Mouse (Mus musculus) stomach, embryonic 16.5 days (tissue): Measurements from ENCODE around the gene Rps3. TPM values are rescaled to one million over a fixed set of nuclear protein-coding genes. Genes with fewer than 3 reads are reported as not detected.
A peak's percentile ranks its signal among the peaks of the same experiment; 100 is the strongest.

Source experiments
- ATAC-seq: fragments of 200-750 bp; cut with Nextera tagmentation; 2 replicates; pipeline ENCODE4 v1.8.0; 2017; ENCODE audit warnings: moderate number of reproducible peaks, moderate TSS enrichment; ENCODE audit not compliant: insufficient read depth, low FRiP score
- H3K27ac ChIP-seq: fragments of 300-500 bp; sonication (generic); 2 replicates; pipeline ENCODE4 v1.5.1; 2014; ENCODE audit warnings: low read length
- H3K27me3 ChIP-seq: fragments of 300-500 bp; sonication (generic); 2 replicates; pipeline ENCODE4 v1.6.1; 2014; ENCODE audit warnings: low read length, control low read depth, mixed read lengths; ENCODE audit not compliant: control insufficient read depth, insufficient read depth
- H3K36me3 ChIP-seq: fragments of 300-500 bp; sonication (generic); 2 replicates; pipeline ENCODE4 v1.6.1; 2014; ENCODE audit warnings: low read length; ENCODE audit not compliant: control insufficient read depth, insufficient read depth
- H3K4me1 ChIP-seq: fragments of 300-500 bp; sonication (generic); 2 replicates; pipeline ENCODE4 v1.6.1; 2014; ENCODE audit warnings: low read length, control low read depth, mixed read lengths; ENCODE audit not compliant: control insufficient read depth, insufficient read depth
- H3K4me2 ChIP-seq: fragments of 300-500 bp; sonication (generic); 2 replicates; pipeline ENCODE4 v1.6.1; 2014; ENCODE audit warnings: low read depth, low read length, mixed read lengths
- H3K4me3 ChIP-seq: fragments of 300-500 bp; sonication (generic); replicated peaks from 2 replicates; pipeline ENCODE4 v1.5.1; 2014; ENCODE audit warnings: mild to moderate bottlenecking, low read length
- H3K9ac ChIP-seq: fragments of 300-500 bp; sonication (generic); 2 replicates; pipeline ENCODE4 v1.6.1; 2014; ENCODE audit warnings: low read length
- H3K9me3 ChIP-seq: fragments of 300-500 bp; sonication (generic); replicated peaks from 2 replicates; pipeline ENCODE4 v1.6.1; 2016; ENCODE audit warnings: low read length, control low read depth; ENCODE audit not compliant: control insufficient read depth
- WGBS: fragments of 180-500 bp; shearing (Covaris S2); extraction: QIAGEN DNeasy Blood & Tissue Kit; methylation state at CpG from one replicate; pipeline ENCODE4 v1.1.7; 2014; 5-methylcytosine and 5-hydroxymethylcytosine counted together
- polyA plus RNA-seq: library from polyadenylated mRNA; unstranded; fragments of >200 nt; fragmentation: Nextera tagmentation; extraction: Ambion mirVana; gene quantifications from 2 replicates; pipeline ENCODE4 v1.2.1, GENCODE M21; 2015

Gene Rps3
- polyA plus RNA-seq, 1 experiment from 2014 or later, result 743 TPM

DNA sequence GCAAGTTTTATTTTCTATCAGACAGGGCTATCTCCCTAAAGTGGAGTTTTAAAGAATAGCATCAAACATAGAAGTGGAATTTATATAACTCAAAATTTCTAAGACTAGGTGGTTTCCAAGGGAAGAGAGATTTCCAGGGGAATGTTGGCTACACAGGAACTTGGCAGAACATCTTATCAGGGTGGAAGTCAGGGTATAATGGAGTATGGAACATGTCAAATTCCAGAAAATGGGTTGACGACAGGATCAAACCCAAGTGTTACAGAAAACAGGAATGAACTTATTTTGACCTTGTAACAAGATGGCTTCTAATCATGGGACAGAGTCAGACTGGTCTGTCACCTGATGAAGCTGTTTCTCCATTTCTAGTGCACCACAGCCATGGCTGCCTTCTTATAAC, 1.1 kb upstream of the Rps3 start:
- Histone ChIP-seq H3K9ac (no peak overlapping the region), H3K4me3 (no peak overlapping the region), H3K9me3 (no peaks in the 10 kb centered on the region), H3K27ac (no peak overlapping the region), H3K36me3 (peaks cover 22% of the 10 kb centered on the region), H3K4me2 (no peak overlapping the region), H3K27me3 (no peaks in the 10 kb centered on the region), H3K4me1 (peaks cover 30% of the 10 kb centered on the region)
- 85% methylated on average over 1 of the region's 1 CpGs for WGBS
- no peak for ATAC-seq

DNA sequence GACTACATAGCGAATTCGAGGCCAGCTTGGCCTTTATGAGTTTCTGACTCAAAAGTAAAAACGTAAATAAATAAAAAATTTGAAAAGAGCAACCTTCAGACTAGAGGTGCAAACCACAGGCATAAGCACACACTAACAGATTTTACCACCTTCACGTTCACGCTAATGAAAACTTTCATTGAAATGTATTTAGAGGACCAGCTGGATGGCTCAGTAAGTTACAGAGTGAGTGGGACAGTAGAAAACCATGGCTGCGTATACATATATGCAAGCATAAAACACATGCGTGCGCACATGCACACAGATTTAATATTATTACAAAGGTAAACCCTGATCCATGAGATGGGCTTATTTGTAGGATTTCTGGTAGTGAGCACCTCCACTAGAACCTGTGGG, 384 bp upstream of the Rps3 start:
- Histone ChIP-seq H3K9ac (no peak overlapping the region), H3K36me3 (peaks cover 29% of the 10 kb centered on the region), H3K27me3 (no peaks in the 10 kb centered on the region), H3K4me2 (peak overlapping the region; percentile 54), H3K27ac (peak overlapping the region; percentile 43), H3K4me3 (peak overlapping the region; percentile 88), H3K9me3 (no peaks in the 10 kb centered on the region), H3K4me1 (peaks cover 37% of the 10 kb centered on the region)
- 41% methylated on average over 8 of the region's 8 CpGs for WGBS
- no peak for ATAC-seq

DNA sequence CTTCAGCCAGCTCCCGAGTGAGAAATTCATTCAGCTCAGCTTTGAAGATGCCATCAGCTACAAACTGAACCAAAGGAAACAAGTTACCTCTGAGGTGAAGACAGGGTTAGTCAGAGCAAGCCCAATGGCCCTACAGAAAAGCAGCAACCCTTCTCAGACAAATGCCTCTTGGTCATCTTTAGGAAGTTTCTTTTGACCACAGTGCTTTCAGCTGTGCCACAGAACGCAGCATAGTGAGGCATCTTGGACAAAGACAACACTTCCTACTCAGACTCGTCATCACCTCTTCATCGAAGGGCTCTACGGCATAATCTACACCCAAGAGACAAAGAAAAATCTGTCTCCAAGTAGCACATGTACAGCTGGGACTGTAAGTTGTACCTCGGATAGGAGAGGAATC, 901 bp downstream of the Rps3 start:
- no peaks in the 10 kb centered on the region for H3K27me3 ChIP-seq

DNA sequence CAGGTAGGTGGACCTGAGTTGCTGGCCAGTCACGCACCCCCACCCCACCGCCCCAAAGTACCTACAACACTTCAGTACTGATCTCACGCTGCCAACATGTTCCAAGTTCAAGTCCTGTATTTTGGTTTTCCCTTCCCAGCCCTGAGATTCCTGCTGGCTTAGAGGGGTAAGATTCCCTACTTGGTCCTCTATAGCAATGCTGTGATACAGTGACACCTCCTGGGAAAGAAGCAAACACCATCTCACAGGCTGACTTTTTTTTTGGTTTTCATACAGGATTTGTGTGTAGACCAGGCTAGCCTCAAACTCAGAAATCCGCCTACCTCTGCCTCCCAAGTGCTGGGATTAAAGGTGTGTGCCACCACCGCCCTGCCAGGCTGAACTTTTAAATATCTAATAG, 6.3 kb downstream of the Rps3 start:
- Histone ChIP-seq H3K4me2 (no peak overlapping the region), H3K36me3 (peaks cover 51% of the 10 kb centered on the region)

More for the DNA sequence above, 901 bp downstream of the Rps3 start:
- Histone ChIP-seq H3K9ac (peak overlapping the region; percentile 85), H3K36me3 (peaks cover 41% of the 10 kb centered on the region), H3K4me2 (peak overlapping the region; percentile 98), H3K4me3 (peak overlapping the region; percentile 88), H3K9me3 (no peaks in the 10 kb centered on the region), H3K4me1 (peaks cover 39% of the 10 kb centered on the region), H3K27ac (peak overlapping the region; percentile 71)
- WGBS, result under 1% methylated on average over 6 of the region's 6 CpGs
- no peak for ATAC-seq

DNA sequence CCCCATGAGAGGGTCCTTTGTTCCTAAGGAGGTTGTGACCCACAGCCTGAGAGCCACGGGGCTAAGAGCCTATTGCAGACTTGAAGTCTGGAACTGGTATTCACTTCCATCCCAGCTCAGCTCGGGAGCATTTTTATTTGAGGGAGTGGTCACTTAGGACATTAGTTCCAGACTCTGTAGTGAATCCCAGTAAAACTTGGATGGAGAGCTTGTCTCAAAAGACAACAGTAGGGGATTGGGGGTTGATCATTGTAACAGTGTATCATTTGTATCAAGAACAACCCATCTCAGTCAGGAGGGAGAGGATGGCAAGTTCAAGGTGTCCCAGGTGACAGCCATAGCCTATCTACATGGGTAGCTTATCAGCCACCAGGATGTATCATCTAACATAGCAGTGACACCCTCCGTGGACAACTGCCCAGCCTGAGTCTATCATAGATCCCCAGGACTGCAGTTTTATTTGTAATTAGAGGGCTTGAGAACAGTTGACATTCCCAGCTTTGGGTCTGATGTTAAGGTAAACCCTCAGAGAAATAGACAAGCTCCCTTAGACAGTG, 6.9 kb downstream of the Rps3 start:
- no peak for ATAC-seq
- no peaks in the 10 kb centered on the region for H3K9me3 ChIP-seq
- H3K27ac ChIP-seq, result no peak overlapping the region
- H3K4me1 ChIP-seq, result peaks cover 36% of the 10 kb centered on the region
- no peak overlapping the region for H3K9ac ChIP-seq
- peaks cover 46% of the 10 kb centered on the region for H3K36me3 ChIP-seq
- no peak overlapping the region for H3K4me2 ChIP-seq
- no peak overlapping the region for H3K4me3 ChIP-seq
- WGBS, result 43% methylated on average over 3 of the region's 3 CpGs
- no peaks in the 10 kb centered on the region for H3K27me3 ChIP-seq

More for the DNA sequence above, 6.3 kb downstream of the Rps3 start:
- no peak for ATAC-seq
- WGBS, result 86% methylated on average over 5 of the region's 5 CpGs
- H3K9me3 ChIP-seq, result no peaks in the 10 kb centered on the region
- no peak overlapping the region for H3K4me3 ChIP-seq
- H3K4me1 ChIP-seq, result peaks cover 42% of the 10 kb centered on the region
- no peak overlapping the region for H3K27ac ChIP-seq
- no peaks in the 10 kb centered on the region for H3K27me3 ChIP-seq
- no peak overlapping the region for H3K9ac ChIP-seq

DNA sequence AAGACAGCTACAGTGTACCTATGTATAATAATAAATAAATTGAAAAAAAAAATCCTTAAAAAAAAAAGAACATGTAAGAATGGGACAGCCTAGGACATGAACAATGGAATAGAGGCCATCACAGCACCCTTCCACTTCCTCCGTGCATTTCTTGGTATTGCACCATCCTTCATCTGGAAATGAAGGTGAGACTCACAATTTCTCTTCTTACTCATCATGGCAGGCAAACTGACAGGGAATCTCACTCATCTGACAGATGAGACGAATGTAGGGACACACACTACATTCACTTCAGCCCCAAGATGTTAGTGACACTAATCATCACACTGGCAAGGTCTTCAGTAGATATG, 8.0 kb downstream of the Rps3 start:
- Histone ChIP-seq H3K4me2 (no peak overlapping the region), H3K27ac (no peak overlapping the region), H3K27me3 (no peaks in the 10 kb centered on the region), H3K9me3 (no peaks in the 10 kb centered on the region), H3K4me1 (peaks cover 25% of the 10 kb centered on the region), H3K4me3 (no peak overlapping the region), H3K9ac (no peak overlapping the region), H3K36me3 (peaks cover 36% of the 10 kb centered on the region)
- WGBS, result 74% methylated on average over 2 of the region's 2 CpGs
- ATAC-seq, result no peak

DNA sequence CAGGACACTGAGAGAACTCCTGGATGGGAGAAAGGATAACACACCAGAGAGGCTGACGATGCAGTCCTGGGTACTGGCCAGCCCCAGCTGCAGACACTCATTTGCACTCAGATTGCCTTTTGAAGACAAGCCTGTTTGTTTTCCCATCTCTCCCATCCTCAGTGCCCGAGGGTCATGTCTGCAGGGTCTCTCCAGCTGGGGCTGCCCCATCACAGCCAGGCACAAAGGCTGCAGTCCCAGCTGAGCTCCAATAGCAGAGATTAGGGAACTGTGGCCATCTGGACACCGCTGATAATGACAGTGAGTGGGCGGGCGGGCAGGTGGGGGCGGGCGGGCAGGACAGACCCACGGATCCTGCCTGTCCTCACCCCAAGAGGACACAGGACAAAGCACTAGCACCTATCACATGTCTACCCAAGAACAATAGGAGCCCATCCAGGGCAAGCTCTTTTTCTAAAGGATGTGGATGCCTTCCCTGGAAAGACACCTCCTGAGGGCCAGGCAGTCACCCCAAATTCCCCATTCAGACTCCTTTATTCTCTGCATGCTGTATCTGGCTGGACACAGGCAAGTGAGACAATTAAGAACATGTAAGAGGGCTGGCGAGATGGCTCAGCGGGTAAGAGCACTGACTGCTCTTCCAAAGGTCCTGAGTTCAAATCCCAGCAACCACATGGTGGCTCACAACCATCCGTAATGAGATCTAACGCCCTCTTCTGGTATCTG, 8.5 kb downstream of the Rps3 start:
- 70% methylated on average over 12 of the region's 12 CpGs for WGBS
- no peak for ATAC-seq
- peaks cover 32% of the 10 kb centered on the region for H3K36me3 ChIP-seq

DNA sequence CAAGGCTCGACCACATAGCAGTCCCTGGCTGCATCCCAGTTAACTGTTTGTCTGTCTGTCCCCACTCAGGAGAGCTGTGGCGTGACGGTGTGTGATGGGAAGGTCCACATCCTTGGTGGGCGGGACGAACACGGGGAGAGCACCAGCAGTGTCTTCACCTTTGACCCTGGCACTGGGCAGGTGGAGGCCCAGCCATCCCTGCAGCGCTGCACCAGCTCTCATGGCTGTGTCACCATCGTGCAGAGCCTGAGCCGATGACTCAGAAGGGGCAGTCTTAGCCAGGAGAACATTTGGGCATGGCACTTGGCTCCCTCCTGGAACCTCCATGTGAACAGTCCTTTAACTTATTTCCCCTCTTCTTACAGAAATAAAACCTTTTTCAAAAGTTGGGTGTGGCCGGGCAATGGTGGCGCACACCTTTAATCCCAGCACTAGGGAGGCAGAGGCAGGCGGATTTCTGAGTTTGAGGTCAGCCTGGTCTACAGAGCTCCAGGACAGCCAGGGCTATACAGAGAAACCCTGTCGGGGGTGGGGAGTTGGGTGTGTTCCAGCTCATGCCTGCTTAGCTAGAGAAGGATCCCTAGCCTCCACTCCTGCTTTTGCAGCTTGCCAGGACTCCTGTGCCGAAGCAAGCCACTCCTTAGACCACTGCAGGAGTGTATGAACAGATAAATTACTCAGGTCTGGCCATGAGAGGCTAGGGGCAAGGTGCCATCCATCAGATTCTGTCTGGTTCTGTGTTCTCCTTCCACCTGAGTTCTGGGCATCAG, 9.7 kb downstream of the Rps3 start:
- no peak overlapping the region for H3K27ac ChIP-seq
- H3K4me1 ChIP-seq, result peaks cover 14% of the 10 kb centered on the region; the same call in 1 of the 2 replicates
- 77% methylated on average over 14 of the region's 14 CpGs for WGBS
- peak; percentile 22; the same call in 1 of the 2 replicates for ATAC-seq
- peaks cover 21% of the 10 kb centered on the region for H3K36me3 ChIP-seq
- no peaks in the 10 kb centered on the region for H3K9me3 ChIP-seq
- H3K9ac ChIP-seq, result no peak overlapping the region
- no peak overlapping the region for H3K4me2 ChIP-seq
- no peak overlapping the region for H3K4me3 ChIP-seq
- H3K27me3 ChIP-seq, result no peaks in the 10 kb centered on the region

More for the DNA sequence above, 8.5 kb downstream of the Rps3 start:
- H3K9ac ChIP-seq, result no peak overlapping the region
- no peak overlapping the region for H3K4me2 ChIP-seq
- H3K4me1 ChIP-seq, result peaks cover 20% of the 10 kb centered on the region
- no peaks in the 10 kb centered on the region for H3K27me3 ChIP-seq
- H3K27ac ChIP-seq, result peak overlapping the region; percentile 23
- H3K9me3 ChIP-seq, result no peaks in the 10 kb centered on the region
- no peak overlapping the region for H3K4me3 ChIP-seq

DNA sequence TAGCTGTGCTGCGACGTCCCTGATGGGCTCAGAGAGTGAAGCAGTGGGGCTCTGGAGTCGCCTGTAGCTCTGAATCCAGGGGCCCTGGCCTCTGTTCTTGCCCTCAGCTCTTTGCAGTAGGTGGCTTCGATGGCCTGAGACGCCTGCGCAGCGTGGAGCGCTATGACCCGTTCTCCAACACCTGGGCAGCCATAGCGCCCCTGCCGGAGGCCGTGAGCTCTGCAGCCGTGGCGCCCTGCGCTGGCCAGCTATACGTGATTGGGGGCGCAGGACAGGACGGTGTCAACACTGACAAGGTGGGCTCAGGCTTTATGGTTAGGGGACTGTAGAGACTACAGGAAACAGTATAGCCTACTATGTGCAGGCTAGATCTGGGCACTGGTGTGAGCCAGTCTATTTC, 12.0 kb downstream of the Rps3 start:
- peaks cover 20% of the 10 kb centered on the region; the same call in 1 of the 2 replicates for H3K4me1 ChIP-seq
- H3K9ac ChIP-seq, result no peak overlapping the region
- no peak overlapping the region for H3K27ac ChIP-seq
- H3K27me3 ChIP-seq, result no peaks in the 10 kb centered on the region
- H3K4me2 ChIP-seq, result no peak overlapping the region
- no peak overlapping the region for H3K4me3 ChIP-seq
- H3K9me3 ChIP-seq, result no peaks in the 10 kb centered on the region
- no peak for ATAC-seq
- 62% methylated on average over 18 of the region's 18 CpGs for WGBS
- H3K36me3 ChIP-seq, result peaks cover 4% of the 10 kb centered on the region; the same call in 1 of the 2 replicates
